Mouse (Mus musculus) CD8-positive naive resting alpha-beta T cell, adult 2 months (primary cell): ENCODE data around the gene Trim66.

Experiments
- DNase-seq, 2 experiments: peaks; one replicate each; pipeline ENCODE4 v3.0.0; 2022; ENCODE audit warnings: low read depth in 2 of 2, low spot score in 2 of 2

The Trim66 gene

DNA sequence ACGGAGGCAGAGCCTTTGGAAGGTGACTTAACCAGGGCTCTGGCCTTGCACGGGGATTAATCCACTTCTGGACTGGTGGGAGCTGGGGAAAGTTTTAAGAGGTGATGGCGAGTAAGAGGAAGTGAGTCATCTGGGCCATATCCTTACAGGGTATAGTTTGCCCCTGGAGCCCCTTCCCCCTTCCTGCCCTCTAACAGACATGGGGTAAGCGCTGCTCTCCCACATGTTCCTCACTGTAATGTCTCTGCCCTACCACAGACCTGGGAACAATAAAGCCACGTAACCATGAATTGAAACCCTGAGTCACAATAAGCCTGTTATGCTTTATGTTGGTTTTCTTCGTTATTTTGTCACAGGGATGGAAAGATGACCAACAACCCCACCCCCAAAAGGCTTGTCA is 51.4 kb downstream of the Trim66 start:
- DNase-seq, result no peak

DNA sequence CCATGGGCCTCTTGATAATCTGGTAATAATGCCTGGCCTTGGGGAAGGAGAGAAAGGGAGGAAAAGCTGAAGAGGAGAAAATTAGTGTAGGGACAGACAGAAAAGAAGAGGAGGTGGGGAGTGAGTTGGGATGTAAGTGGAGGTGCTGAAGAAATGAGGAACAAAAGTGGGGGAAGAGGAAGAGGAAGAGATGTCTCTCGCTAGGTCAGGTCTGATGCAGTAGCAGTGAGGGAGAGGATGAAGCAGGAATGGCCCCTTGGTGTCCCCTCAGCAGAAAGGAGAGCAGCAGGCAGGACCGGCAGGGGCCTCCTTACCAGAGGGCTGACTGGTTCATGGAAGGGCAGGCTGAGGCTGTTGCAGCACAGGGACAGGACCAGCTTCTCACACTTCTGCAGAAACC is 52.2 kb downstream of the Trim66 start:
- DNase-seq, result no peak

DNA sequence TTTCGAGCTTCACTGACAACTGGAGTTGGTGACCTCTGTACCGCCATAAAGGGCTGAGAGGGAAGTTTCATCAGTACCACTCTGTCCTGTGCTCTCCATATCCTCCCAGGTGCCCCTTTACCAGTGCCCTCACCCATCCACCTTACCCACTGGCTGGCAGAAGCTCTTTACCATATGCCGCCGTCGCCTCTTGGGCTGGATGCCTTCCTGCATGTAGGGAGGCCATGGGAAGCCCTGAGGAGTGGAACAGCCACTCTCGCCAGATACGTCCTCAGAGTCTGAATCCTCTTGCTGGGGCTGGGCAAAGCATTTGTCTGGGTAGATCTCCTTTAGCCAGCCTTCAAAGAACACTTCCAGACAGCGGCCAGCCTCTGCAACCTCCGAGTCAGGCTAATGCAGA is 53.1 kb downstream of the Trim66 start:
- DNase-seq, result no peak

DNA sequence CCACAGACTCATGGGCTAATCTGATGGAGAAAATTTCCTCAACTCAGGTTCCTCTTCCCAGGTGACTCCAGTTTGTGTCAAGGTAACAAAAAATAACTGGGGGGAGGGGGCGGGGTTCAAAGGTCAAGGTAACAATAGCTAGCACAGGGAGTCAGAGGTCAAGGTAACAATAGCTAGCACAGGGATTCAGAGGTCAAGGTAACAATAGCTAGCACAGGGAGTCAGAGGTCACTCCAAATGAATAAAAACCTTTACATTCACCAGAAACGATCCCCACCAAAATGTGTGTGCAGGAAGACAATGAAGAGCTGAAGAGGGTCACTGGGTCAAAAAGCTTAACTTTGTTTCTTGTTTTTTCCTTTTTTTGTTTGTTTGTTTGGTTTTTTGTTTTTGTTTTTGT is 59.9 kb downstream of the Trim66 start:
- DNase-seq, result no peak

DNA sequence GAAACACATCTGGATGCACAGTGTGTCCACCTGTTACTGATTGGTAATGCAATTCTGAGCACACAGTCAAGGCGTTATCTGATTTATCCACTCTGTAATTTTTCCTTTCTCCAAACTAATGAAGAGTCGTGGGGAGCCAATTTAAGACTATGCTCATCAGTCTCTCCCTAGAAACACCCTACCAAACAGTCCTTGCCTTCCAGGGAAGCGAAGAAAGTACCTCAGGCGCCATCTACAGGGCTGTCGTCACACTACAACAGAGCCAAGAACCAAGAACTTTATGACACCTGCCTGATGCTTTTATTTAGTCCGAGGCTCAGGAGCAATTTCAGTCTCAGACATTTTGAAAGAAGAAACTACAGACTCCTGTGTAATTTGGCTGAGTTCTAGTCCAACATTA is 62.9 kb downstream of the Trim66 start:
- no peak for DNase-seq

DNA sequence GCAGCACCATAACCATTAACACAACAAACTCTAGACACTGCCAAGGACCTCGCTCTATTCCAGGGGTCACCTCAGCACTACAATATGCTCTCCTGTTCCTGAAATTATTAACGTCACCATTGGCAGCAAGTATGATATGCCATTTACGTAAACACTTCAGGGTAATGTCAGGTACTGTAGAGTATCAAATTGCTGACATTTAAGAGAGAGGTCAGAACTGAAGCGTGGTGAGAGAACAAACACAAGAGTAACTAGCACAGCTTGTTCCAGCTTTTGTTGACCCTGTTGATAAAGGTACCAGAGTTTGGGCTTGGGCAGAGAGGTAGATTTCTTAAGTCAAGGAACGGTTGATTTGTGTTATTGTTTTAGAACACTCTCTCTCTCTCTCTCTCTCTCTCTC is 65.2 kb downstream of the Trim66 start:
- DNase-seq, result no peak

DNA sequence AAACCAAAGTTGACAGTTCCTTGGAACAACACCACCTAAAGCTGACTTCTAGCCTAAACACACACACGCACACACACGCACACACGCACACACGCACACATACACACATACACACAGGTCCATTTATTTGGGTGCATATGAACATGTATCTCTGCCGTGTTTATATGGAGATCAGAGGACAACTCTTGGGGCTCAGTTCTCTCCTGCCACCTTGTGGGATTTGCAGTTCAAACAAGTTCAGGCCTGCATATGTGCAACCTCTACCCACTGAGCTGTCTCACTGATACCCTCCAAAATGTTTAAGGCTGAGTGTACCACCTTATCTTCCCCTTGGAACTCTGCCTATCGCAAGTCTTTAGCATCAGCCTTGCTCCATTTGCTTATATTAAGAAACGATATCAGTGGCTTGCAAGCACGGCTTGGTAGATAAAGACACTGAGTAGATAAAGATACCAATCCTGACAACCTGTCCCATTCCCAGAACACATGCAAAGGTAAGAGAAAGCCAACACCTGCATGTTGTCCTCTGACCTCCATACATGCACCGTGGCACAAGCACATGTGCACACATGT is 67.2 kb downstream of the Trim66 start:
- DNase-seq, result no peak

DNA sequence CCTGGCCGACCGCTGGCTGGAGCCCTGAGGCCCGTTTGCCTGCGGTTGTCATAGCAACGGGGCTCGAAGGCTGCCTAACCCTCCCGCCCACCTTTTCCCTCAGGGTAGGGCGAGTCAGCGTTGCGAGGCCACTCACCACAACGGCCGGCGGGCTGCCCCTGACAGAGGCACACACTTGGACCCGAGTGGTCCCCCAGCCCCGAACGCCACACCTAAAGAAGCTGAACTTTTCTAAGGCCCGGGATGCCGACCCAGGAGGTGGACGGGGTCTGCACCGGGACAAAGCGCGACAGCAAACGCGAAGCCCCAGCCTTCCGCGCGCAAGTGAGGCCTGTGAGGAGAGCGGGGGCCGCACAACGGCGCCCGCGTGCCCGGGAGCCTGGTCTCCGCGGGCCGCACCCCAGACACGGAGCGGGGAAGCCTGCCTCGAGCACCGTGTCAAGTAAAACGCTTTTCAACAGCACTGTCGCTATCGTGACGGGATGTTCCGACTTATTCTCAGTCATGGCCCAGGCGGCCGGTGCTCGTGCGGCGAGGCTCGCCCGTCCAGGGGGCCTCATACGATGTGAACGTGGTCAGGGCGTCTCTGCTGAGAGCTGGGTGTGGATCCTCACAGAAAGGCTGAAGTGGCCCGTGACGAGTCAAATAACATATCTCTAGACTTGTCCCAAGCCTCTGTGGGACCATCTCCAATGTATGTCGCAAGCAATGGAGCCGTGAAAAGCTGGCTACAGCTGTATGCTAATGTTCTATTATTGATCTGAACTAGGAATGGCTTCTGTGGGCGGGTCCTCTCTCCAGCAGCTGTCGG is 68.9 kb downstream of the Trim66 start, which contains the start of gene Stk33:
Stk33 (minus strand) TSS at position 301 of the 811 bp plus-strand sequence.
- no peak for DNase-seq

DNA sequence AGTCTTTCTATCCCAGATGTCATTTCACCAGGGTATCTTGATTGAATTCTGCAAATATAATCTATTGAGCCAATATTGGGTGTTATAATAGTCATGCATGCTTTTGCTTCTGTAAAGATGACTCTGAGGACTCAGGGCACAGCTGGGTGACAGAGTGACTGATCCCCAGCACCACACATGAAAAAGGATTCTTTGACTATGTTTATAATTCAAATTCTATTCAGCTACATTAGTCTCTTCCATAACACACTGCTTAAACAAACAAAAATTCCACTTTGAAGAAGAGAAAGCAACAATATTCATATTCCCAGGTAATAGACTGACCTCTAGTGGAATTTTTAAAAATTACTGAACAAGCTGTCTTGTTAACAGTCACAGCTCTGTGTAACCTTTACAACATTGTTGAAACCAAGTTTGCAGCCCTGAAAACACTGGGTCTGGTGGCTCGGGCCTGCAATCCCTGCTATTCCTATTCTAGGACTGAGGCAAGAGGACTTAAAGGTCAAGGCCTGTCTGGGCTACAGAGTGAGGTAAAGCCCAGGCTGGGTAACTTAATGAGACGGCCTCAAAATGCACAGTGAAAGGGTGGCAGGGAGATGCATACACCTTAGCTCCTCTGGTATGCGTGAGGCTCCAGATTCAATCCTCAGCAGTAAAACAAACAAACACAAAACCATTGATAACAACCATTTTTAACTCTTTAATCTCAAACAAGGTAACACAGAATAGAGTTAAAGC is 83.3 kb downstream of the Trim66 start:
- no peak for DNase-seq

DNA sequence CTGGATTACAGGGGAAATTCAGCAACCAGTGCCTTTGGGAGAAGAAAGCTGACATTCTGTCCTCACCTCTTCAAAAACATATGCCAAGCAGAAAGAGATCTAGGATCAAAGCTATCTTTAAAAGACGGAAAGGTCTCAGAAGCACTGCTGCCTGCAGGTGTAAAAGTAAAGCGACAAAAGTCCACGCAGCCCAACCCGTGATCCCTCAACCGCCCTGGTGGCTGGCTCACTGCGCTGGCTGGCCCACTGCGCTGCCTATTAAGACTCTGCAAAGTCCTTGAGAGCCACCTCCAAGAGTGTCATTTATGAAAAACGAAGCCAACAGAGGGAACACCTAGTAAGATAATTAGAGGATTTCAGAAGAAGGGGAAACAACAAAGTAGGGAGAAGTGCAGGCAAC is 85.1 kb downstream of the Trim66 start:
- no peak for DNase-seq

DNA sequence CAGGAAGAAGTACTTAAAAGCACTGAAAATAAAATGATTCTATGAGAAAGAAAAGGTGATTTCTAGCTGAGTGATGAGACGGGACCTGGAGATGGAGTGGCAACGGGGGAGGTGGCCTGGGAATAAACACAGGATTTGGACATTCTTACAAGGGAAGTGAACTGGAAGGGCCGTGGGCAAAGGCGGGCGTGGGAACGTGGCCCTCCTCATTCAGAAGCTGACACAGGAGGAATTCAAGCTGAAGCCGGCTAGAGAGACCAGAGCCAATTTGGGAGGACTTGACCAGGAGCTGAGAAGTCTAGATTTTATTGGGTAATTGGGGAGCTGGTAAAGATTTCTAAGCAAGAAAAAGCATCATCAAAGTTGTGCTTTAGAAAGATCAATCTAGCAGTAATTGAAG is 102.4 kb downstream of the Trim66 start:
- no peak for DNase-seq

DNA sequence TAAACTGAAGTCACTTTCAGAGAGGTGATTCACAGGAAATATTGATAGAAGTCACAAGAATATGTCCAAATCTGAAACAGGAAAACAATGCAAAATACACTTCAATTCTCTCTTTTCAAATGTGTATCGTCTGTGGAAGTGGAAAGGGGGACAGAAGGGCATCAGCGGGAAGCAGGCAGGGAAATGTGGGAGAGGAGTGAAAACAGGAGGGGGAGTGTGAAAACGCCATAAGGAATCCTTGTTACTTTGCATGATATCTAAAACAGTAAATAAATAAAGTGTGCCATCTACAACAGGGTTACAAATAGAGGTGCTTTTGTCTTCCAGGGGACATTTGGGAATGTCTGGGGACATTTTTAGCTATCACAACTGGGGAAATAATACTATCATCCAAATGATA is 108.6 kb downstream of the Trim66 start:
- DNase-seq, result no peak
